Mouse (Mus musculus) splenic B cell, adult 2 months (primary cell): ENCODE measurements around the gene Defb43.
A peak's percentile ranks its signal among the peaks of the same experiment; 100 is the strongest.

ENCODE experiments used
- DNase-seq: peaks from one replicate; pipeline ENCODE4 v3.0.0-alpha.2; 2011; ENCODE audit warnings: low read depth, low spot score
- H3K27me3 ChIP-seq: 2 replicates; pipeline ENCODE4 v1.6.1; 2012; ENCODE audit warnings: mild to moderate bottlenecking, low read length, moderate library complexity, mixed read lengths; ENCODE audit not compliant: control insufficient read depth, poor library complexity, insufficient read depth, severe bottlenecking
- H3K36me3 ChIP-seq: 2 replicates; pipeline ENCODE4 v1.6.1; 2012; ENCODE audit warnings: mild to moderate bottlenecking, low read length, moderate library complexity, mixed read lengths; ENCODE audit not compliant: control insufficient read depth, poor library complexity, insufficient read depth, severe bottlenecking

The Defb43 gene

DNA sequence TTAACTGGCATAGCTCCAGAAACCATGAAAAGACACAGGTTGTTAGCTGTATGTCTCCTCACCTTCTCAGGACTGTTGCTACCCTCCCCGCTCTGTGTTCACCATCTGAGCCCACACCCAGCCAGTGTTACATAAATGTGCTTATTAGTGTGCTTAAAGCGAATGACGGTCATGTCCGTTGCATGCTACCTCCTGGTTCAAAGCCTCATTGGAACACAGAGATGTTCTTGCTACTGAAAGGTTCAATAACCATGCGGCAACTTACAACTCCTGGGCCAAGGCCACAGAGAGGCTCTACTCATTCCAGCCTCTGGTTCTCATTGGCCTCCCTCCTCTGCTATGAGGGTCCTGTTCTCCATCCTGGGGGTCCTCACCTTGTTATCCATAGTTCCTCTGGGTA is at the start of gene Defb43:
Gene Defb43, plus strand, starts transcription at position 301 of the 400 bp plus-strand sequence.
- H3K36me3 ChIP-seq: no peaks in the 10 kb centered on the region
- H3K27me3 ChIP-seq: no peaks in the 10 kb centered on the region
- DNase-seq: no peak

DNA sequence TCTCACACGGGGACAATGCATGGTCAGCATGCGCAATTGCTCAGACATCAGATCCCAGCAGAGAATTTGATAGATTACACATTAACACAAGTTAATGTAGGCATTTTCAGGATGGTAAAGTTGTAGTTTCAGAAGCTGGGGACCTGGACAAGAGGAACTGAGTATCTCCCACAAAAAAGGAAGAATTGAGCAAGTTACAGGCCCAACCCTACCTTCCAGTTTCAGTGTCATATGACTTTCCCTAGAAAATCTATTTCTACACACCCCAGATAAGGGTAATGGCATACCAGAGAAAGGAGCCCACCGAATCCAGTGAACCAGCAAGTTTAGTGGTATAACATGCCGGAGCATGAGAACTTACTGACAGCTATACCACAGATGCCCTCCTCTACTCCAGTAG is 47.9 kb upstream of the Defb43 start:
- no peaks in the 10 kb centered on the region; the same call in 1 of the 2 replicates for H3K36me3 ChIP-seq
- H3K27me3 ChIP-seq: no peaks in the 10 kb centered on the region
- no peak for DNase-seq

DNA sequence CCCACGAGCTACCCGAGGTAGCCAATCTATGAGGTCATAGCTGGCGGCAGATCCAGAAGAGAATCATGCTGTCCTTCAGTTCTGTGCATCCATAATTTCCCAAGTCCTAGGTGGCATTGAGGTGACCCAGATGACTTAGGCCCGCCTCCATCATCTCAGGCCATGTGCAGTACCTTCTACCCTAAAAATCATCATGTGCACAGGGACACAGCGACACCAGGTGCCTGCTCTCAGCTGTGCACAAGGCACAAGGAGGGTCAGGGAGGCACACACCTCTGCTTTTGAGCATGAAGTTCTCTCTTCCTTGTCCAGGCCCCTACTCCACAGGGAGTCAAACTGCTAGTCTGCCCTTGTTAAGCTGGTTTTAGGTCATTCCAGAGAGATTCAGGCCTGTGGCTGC is 46.2 kb upstream of the Defb43 start:
- peak; percentile 7 for DNase-seq
- Histone ChIP-seq H3K27me3 (no peaks in the 10 kb centered on the region), H3K36me3 (no peaks in the 10 kb centered on the region; the same call in 1 of the 2 replicates)

DNA sequence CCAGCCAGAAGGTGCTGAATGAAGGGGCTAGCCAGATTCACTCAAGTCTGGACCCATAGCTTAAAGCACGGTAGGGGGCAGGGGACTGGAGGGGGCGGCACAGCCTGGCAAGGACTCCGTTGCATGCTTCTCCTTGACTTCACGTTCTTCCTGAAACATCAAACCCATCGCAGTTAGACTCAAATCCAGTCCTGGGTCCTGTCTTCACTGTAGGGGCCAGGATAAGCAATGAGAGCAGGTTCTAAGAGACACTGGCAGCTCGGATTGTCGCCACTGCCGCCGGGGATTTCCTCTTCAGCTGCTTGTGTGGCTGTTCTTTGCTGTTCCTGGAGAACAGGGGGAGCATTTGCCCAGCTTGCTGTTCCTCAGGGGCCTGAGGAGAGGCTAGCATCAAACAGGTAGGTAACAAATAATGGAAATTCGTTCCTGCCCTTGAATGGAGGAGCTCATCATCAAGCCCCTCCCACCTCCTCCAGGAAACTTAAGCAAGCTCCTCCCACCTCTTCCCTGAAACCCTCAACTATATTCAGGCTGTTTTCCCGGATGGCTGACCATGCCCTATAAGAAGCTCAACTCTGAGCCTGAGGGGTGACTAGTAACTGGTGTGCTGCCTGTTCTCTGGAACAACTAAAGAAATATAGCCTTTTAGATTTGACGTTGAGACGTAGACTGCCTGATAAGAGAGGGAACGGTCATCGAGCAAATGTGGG is 45.6 kb upstream of the Defb43 start:
- Histone ChIP-seq H3K27me3 (no peaks in the 10 kb centered on the region), H3K36me3 (no peaks in the 10 kb centered on the region)
- DNase-seq: no peak

DNA sequence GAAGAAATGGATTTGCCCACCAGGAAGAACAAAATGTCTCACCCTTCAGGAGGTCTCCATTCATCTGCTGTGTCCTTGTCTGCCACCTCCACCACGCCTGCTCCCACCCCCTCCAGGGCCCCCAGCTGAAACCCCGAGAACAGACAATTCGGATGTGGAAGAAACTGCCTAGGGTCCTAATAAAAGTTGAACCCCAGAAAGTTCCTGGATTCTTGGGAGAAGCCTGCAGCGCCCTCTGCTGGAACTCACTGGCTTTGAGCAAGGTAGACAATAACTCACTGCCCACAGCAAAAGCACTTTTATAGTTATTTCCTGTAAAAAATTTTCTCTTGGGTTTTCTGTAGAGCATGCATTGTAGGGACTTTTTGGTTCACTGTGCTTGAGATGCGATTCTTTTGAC is 36.5 kb upstream of the Defb43 start:
- Histone ChIP-seq H3K27me3 (no peaks in the 10 kb centered on the region), H3K36me3 (no peaks in the 10 kb centered on the region)
- DNase-seq: peak; percentile 56

DNA sequence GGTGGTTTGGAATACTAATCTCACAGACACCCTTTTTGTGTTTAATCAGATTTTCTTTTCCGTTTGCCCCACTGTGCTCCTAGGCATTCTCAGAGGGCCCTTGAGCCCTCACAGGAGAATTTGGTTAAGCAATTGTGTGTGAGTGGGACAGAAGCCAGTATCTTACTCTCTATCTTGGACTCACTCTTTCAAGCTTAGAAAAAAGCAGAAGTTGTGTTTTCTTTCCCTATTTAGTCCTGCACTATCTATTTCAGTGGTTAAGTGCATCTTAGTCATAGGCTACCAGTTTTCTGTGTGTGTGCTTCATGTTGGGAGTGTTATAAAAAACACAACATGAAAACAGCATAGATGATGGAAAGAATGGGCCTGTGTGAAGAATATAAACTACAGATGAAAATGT is 31.8 kb upstream of the Defb43 start:
- Histone ChIP-seq H3K36me3 (no peaks in the 10 kb centered on the region), H3K27me3 (no peaks in the 10 kb centered on the region)
- DNase-seq: no peak

DNA sequence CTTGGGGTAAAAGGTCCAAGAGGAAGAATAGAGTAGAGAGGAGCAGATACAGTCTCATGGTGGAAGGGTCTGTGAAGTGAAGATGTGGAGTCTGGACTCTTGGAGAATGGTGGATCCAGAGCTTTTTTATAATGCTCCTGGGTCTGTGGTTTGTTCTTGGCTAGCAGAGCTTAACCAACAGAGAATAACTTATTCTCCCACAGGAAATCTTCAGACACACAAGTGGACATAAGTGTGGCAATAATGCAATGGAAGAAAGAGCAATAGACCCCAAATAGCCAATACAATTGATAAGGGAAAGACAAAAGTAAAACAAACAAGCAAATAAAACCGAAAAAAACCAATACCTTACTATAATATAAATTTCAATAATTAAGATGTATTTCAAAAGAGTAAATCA is 27.2 kb upstream of the Defb43 start, which contains the start of gene Defb48:
Gene Defb48, minus strand, starts transcription at position 101 of the 400 bp plus-strand sequence.
- Histone ChIP-seq H3K36me3 (no peaks in the 10 kb centered on the region), H3K27me3 (no peaks in the 10 kb centered on the region)
- no peak for DNase-seq

DNA sequence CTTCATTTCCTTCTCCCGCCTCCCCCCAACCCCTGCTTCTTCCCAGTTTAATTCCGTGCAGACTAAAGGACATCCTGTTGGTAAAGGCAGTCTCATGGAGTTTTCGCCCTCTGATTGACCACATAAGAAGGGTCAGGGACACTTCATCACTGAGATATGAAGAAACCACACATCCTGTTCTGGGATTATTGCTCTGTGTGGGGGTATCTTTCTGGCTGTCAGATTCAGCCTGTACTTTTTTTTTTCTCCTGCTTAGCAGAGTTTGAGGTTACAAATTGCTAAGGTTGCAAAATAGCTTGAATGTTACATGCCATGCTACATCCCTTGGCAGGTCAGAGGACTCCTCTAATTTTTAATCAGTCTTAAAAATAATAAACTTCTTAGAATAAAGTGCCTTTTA is 20.3 kb upstream of the Defb43 start:
- no peaks in the 10 kb centered on the region for H3K36me3 ChIP-seq
- H3K27me3 ChIP-seq: no peaks in the 10 kb centered on the region
- DNase-seq: no peak

DNA sequence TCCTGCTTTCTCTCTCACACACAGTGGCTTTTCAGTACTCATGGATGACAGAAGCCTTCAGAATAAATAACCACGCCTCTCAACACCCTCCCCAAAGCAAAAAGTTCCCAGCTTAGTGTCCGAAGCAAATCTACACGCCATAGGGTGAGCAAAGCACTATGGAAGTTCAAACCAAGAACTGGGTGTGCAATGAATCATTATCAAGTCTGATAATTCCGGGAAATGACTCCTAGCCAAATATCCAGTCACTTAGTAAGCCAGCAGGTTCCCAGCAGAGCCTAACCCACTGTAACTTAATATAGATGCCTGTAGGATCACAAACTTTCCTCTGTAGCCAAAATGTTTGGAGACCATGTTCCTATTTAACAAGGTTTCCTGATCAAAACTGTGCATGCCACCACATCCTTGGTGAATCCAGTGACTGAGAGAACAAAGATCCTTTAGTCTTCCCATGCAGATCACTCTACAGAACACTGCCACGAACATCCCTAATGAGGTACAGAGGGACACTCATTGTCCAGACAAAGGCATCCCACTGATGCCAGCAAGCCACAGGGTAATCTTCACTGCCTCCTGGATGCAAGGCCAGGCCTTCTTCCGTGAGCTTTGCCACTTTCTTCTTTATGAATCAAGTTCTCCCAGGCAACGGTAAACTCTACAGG is 19.6 kb upstream of the Defb43 start:
- H3K36me3 ChIP-seq: no peaks in the 10 kb centered on the region
- no peak for DNase-seq
- H3K27me3 ChIP-seq: no peaks in the 10 kb centered on the region

DNA sequence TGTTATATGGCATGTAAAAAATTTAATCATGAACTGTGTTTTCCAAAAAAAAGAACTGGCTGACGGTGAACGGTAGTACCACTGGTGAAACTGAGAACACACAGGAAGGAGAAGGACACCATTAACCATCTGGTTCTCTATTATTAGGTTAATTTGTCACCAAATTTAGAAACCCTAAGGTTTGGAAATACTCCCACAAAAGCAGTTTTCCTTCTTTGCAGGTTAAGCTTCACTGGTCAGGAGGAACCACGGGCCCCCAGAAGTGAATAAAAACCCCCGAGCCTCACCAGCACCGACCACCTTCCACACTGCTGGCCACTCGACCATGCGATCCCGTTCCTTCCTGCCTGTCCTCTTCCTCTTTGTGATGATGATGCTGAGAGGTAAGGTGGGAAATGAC is 13.8 kb upstream of the Defb43 start, which contains the start of gene Defb47:
Gene Defb47, plus strand, starts transcription at position 301 of the 400 bp plus-strand sequence.
- DNase-seq: no peak
- H3K27me3 ChIP-seq: no peaks in the 10 kb centered on the region

DNA sequence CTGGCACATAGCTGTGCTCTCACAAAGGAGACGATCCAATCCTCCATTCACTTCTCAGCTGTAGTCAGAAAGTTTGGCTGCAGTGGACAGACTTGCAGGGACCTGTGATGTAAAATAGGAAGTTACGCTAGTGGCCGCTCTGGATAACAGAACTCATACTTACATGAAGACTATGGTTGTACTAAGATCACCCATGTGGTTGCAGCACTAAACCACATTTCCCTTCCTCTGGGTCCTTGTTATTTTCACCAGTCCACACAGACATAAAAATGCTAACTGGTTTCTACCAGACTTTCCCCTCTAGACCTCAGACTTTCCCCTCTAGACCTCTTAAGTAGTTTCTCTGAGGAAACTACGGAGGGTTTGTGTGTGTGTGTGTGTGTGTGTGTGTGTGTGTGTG is 12.6 kb upstream of the Defb43 start:
- no peaks in the 10 kb centered on the region for H3K36me3 ChIP-seq
- no peak for DNase-seq
- no peaks in the 10 kb centered on the region for H3K27me3 ChIP-seq

More for the DNA sequence above, 13.8 kb upstream of the Defb43 start, which contains the start of gene Defb47:
- H3K36me3 ChIP-seq: no peaks in the 10 kb centered on the region

DNA sequence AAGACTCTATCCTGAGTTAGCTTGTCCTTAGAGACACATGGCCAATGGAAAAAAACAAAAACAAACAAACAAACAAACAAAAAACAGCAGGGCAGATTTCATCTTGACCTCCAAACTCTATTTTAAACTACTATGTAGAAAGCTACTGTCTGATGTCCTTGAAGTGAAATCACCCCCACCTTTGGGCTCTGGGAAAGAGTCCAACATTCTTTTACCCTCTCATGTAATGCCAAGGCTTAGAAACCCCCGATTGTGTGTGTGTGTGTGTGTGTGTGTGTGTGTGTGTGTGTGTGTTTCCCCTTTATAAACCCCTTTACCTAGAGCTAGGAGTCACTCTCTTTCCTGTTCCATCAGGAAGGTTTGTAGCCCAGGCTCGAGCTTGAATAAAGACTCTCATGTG is 9.0 kb upstream of the Defb43 start:
- no peak for DNase-seq
- Histone ChIP-seq H3K27me3 (no peaks in the 10 kb centered on the region), H3K36me3 (no peaks in the 10 kb centered on the region)

DNA sequence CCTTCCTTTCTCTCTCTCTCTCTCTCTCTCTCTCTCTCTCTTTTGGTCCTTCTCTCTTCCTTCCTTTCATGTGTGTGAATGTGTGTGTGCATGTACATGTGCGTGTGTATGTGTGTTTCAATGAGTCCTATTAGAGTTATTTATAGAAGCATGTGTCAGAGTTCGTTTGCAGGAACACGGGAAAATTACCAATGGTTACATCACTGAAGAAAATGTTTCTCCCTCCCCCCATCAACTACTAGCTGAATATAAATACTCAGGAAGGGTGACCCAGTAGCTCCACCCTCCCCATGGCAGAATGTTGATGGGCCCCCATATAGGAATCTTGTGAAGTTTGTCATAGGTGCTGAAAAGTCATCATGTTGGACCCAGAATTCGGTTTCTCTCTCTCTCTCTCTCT is 1.5 kb downstream of the Defb43 start:
- no peaks in the 10 kb centered on the region for H3K27me3 ChIP-seq
- H3K36me3 ChIP-seq: no peaks in the 10 kb centered on the region
- DNase-seq: no peak

DNA sequence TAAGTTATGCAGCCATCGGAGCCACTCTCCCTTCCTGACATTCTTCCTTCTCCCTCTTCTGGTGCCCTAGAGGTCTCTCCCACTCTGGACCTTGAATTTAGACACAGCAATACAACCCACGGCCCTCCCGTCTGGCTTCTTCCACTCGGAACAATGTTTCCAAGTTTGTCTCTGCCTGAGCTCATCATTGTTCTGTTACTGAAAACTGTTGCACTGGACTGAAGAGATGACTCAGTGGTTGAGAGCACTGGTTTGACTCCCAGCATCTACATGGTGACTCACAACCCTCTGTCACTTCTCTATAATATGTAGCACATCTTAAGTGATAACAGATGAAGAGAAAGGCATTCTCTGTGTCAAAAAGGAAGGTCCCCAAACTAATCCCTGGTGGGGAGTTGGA is 3.1 kb downstream of the Defb43 start:
- no peak for DNase-seq
- Histone ChIP-seq H3K27me3 (no peaks in the 10 kb centered on the region), H3K36me3 (no peaks in the 10 kb centered on the region)

DNA sequence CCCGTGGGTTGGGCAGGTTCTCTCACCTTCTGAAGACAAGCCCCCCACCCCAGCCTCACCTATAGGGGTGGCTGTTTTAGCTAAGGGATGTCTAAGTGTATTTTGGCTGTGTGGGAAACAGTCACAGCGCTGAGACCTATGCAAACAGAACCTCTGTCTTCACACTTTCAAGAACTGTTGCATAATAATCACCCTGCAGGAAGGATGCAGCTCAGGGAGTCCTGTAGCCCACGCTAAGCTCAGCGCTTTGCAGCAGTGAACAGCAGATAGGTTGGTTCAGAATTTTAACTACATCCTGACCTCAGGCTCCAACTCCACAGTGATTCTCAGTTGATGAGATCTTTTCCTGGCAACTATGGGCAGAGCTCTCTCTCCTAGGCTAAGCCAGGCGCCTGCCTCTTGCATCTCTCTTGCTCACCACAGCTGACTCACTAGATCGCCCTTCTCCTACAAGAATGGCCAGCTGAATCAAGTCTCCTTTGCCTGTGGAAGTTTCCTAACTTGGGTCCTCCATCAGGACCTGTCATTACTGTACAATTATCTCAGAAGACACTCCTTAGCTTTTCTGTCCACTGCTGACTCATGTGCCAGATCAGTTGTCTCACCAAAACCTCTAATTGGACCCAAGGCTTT is 9.1 kb downstream of the Defb43 start:
- Histone ChIP-seq H3K36me3 (no peaks in the 10 kb centered on the region), H3K27me3 (no peaks in the 10 kb centered on the region)
- DNase-seq: no peak
